ENCODE assay signal across 1 mouse cellular context in the genomic region with DNA sequence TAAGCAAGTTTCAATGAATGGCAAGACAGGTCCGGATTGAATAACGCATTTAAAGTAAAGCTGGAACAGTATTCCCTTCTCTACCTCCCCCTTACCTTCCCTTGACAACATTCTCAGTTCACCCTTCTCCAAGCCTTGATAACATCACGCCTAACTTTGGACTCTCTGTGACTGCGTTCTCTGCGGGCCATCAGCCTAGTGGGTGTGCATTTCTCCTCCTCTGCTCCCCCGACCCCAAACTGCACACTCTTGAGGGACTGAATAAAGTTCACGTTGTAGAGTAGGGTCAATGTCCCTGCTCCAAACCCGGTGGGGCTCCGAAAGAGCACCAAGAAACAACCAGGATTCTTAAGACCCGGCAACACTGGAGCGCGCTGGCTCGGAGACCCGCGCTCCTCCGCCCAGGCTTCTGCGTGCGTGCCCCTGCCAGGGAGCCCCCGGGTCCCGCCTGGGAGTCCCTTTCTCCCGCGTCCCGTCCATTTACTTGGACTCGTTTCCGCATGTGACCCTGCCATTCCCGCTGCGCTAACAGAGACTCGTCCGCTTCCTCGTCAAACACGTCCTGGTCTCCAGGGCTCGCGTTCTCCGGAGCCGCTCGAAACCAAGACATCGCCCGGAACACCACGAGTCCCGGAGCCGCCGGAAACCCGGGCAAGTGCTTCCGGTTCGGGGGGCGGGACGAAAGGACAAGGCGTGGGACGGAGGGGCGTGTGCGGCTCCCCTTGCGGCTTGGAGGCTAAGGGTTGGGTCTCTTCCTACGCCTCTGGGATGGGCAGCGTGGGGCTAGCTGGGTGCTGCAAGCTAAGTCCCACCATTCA.
TF ChIP-seq lines count a peak whose summit lies in the region.

A gene (minus strand): TSS at position 653 of the 818 bp plus-strand sequence.

TF ChIP-seq in MEL, 35 proteins besides CTCF, POLR2A, EP300 and RAD21 (continued from another document):
- TF ChIP-seq MAZ (IDR thresholded peaks at IDR 0.05; ENCODE audit: low read depth, low read length), result peak; percentile 64; the same call in 1 of the 2 replicates
- TF ChIP-seq TCF12 (IDR thresholded peaks at IDR 0.05; ENCODE audit: low read depth, low read length), result no peak
- TF ChIP-seq MEF2A (IDR thresholded peaks at IDR 0.05; ENCODE audit: extremely low read depth, insufficient replicate concordance, low read depth, low read length, poor library complexity, severe bottlenecking), result no peak
- TF ChIP-seq ELF1 (IDR thresholded peaks at IDR 0.05; ENCODE audit: low read depth, low read length), result peak; percentile 62; the same call in 1 of the 2 replicates
- TF ChIP-seq ZNF384 (IDR thresholded peaks at IDR 0.05; ENCODE audit: low read depth, low read length), result no peak
- TF ChIP-seq MAFK (IDR thresholded peaks at IDR 0.05; ENCODE audit: borderline replicate concordance, low read depth, low read length), result no peak
- no peak; the same call in 1 of the 2 replicates for TF ChIP-seq GABPA (IDR thresholded peaks at IDR 0.05; ENCODE audit: low read depth, low read length)
- no peak for TF ChIP-seq ZC3H11A (IDR thresholded peaks at IDR 0.05; ENCODE audit: low read depth, low read length)
- peak; percentile 1; the same call in 1 of the 2 replicates for TF ChIP-seq SMC3 (IDR thresholded peaks at IDR 0.05; ENCODE audit: low read depth, low read length)
- TF ChIP-seq MYB (IDR thresholded peaks at IDR 0.05; ENCODE audit: low read depth, low read length), result 0 out of 2 replicates have a peak, but pooled peaks have one; percentile 10
- TF ChIP-seq MAX (IDR thresholded peaks at IDR 0.05; ENCODE audit: low read length), result peak; percentile 77
- no peak for TF ChIP-seq BHLHE40 (IDR thresholded peaks at IDR 0.05; ENCODE audit: borderline replicate concordance, low read depth, low read length)
- TF ChIP-seq POLR2AphosphoS2 (IDR thresholded peaks at IDR 0.05; ENCODE audit: low read length), result 0 out of 2 replicates have a peak, but pooled peaks have one; percentile 63
- TF ChIP-seq MYC (IDR thresholded peaks at IDR 0.05; ENCODE audit: low read depth, low read length), result peak; percentile 80
- no peak for TF ChIP-seq ZMIZ1 (IDR thresholded peaks at IDR 0.05; ENCODE audit: low read depth, low read length)
- TF ChIP-seq TBP (IDR thresholded peaks at IDR 0.05; ENCODE audit: low read depth, low read length), result peak; percentile 18; the same call in 1 of the 2 replicates
TF ChIP-seq in MEL: peak in this region for 17.
